Mouse (Mus musculus) cerebellum, postnatal 25 days (tissue): Measurements from ENCODE around the gene Osgin1.

Experiments used
- DNase-seq, 2 experiments: peaks; one replicate each; pipeline ENCODE4 v3.0.0; 2021; ENCODE audit warnings: mixed read lengths in 2 of 2

The Osgin1 gene

GRCm38 (mm10) chr8:119446211-119446989 is 12.5 kb downstream of the Osgin1 start, which contains the start of gene Necab2:
Necab2 (plus strand) TSS chr8:119446719.
- peak; percentile 90 to 94 for DNase-seq

GRCm38 (mm10) chr8:119446990-119447780 is 13.3 kb downstream of the Osgin1 start:
- peak in 1 of 2 experiments; percentile 40 for DNase-seq

- no peak for DNase-seq
Observed at GRCm38 (mm10) chr8:119447781-119448170, 13.9 kb downstream of the Osgin1 start.

DNA sequence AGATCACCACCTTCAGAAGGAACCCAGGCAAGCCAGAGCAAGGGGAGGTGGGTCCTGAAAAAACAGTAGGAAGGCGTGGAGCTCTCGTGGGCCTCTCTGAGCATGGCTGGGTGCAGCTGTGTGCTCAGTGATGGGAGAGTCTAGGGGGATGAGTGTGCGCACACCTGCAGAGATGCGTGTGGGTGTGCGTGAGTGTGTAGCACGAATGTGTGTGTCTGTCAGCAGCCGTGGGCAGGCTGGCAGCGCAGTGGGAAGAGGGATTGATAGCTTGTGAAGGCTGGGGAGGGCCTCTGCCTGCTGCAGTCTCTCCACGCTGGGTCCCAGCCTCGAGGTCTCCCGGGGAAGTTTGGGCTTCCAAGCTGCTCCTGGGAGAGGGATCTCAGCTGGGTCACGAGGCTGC is 15.7 kb downstream of the Osgin1 start:
- no peak for DNase-seq

DNA sequence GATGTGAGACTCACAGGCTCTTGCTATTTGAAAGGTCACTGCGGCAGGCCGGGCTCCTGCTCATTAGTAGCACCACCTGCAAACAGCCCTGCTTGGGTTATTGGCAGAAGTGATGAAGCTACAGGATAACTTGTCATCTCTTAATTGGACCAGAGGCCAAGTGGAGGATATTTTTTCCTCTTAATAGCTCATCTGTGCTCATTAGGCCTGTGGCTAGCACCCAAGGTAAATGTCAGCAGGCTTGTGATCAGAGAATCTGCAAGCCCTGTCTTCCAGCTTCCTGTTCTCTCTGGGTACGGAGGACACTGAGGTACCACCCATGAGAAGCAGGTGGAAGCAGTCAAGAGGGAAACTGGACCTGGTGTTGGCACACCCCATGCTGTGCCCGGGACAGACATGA is 17.2 kb downstream of the Osgin1 start:
- DNase-seq, result no peak

DNA sequence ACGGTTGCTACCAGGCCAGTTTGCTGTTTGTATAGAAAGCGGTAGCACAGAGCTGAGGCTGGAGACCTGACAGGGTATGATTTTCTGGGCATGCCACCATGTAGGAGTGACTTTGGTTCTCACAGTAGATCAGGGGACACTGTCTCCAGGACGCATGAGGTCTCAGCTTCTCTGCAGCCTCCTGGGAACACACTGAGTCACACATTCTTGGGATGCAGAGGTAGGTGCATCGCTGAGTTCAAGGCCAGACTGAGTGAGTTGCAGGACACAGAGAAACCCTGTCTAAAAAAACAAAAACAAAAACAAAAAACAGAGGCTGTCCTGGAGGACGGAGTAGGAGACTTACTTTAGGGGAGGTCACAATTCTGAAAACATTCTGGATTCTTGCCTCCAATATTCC is 19.0 kb downstream of the Osgin1 start:
- DNase-seq, result no peak

DNA sequence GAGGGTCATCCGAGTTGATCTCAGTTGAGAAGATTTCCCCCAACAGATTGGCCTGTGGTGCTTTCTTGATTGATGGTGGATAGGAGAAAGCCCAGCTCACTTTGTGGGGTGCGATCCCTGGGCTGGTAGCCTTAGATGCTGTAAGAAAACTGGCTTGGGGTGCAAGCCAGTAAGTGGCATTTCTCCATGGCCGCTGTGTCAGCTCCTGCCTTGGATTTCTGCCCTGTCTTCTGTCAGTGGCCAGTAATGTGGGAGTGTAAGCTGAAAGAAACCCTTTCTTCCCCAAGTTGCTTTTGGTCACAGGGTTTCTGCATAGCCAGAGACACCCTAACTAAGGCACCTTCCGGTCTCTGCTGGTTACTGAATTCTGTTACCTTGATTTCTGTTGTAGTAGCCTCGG is 22.1 kb downstream of the Osgin1 start:
- DNase-seq, result no peak

- no peak for DNase-seq
Observed at GRCm38 (mm10) chr8:119459724-119460123, 25.8 kb downstream of the Osgin1 start.

- DNase-seq, result no peak
Observed at GRCm38 (mm10) chr8:119461356-119461755, 27.4 kb downstream of the Osgin1 start.

- no peak for DNase-seq
Observed at GRCm38 (mm10) chr8:119463709-119464108, 29.8 kb downstream of the Osgin1 start.

DNA sequence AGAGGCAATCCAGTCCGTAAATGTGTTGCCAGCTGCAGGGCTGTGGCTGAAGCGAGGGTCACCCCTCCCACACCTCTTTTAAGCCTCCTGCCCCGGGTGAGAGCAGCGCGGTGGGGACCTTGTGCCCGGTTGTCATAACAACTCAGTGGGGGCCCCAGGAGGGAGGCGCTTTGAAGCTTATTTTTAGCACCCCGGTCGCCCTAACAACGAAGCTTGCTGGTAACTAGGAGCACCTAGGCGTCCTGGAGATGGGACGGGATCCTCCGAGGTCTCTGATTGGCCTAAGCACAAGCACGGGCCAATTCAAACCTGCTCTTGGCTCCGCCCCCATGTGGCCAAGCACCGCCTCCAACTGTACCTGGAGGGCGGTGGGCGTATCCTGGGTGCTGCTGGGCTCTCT is 32.2 kb downstream of the Osgin1 start:
- peak in 1 of 2 experiments; percentile 19 for DNase-seq

GRCm38 (mm10) chr8:119466794-119467193 is 32.9 kb downstream of the Osgin1 start:
- peak in 1 of 2 experiments; percentile 27 for DNase-seq

GRCm38 (mm10) chr8:119468091-119468490 is 34.2 kb downstream of the Osgin1 start:
- DNase-seq, result no peak

- no peak for DNase-seq
Observed at GRCm38 (mm10) chr8:119478684-119479083, 44.8 kb downstream of the Osgin1 start.

DNA sequence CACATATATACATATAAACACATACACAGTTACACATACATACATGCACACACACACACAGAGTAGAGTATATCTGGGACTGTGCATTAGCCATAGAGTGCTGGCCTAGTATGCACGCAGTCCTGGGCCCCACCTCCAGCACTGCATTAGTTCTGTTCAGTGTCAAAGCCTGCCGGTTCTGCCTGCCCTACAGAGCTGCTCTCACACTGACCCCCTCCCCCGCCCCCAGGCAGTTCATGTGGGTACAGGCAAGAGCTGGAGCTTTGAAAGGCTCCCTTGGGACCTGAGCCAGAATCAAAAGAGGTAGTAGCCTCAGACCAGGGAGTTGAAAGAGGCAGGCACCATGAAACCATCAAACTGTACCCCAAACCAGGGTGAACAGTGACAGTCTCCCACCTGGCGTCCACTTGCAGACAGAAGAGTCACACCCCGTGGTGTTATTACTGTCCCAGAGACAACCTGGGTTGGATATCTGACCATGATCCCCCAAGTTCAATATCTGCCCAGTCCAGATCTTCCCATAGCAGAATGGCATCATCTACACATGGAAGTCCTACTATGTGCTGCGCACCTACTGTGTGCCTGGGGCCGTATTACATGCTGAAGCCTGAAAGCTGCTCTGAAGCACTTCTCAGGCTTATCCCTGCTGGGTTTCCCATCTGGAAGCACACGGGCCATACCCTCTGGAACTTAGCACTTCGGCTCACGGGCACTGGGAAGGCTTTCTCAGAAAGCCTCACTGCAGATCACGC is 50.4 kb downstream of the Osgin1 start:
- no peak for DNase-seq

GRCm38 (mm10) chr8:119487093-119487492 is 53.2 kb downstream of the Osgin1 start:
- no peak for DNase-seq
